Mouse (Mus musculus) forebrain, embryonic 14.5 days (tissue): ENCODE results near the gene Proser2. TPM values are rescaled to one million over a fixed set of nuclear protein-coding genes. Genes with fewer than 3 reads are reported as not detected.

ENCODE experiments used
- ATAC-seq: fragments of 200-750 bp; cut with Nextera tagmentation; 2 replicates; pipeline ENCODE4 v1.8.0; 2017; ENCODE audit warnings: mild to moderate bottlenecking, moderate library complexity
- DNase-seq: peaks from one replicate; pipeline ENCODE4 v3.0.0-alpha.2; 2015; ENCODE audit warnings: low spot score
- H3K27ac ChIP-seq: fragments of 300-500 bp; sonication (generic); 2 replicates; pipeline ENCODE4 v1.5.1; 2014; ENCODE audit warnings: low read depth, mild to moderate bottlenecking, control low read depth, low read length, moderate library complexity
- H3K27me3 ChIP-seq: fragments of 300-500 bp; sonication (generic); replicated peaks from 2 replicates; pipeline ENCODE4 v1.6.1; 2014; ENCODE audit warnings: low read length, control low read depth, mixed read lengths; ENCODE audit not compliant: control insufficient read depth, insufficient read depth
- H3K36me3 ChIP-seq: fragments of 300-500 bp; sonication (generic); 2 replicates; pipeline ENCODE4 v1.6.1; 2014; ENCODE audit warnings: low read length, control low read depth; ENCODE audit not compliant: control insufficient read depth, insufficient read depth
- H3K4me1 ChIP-seq: fragments of 300-500 bp; sonication (generic); 2 replicates; pipeline ENCODE4 v1.6.1; 2014; ENCODE audit warnings: antibody characterized with exemption, low read length, control low read depth; ENCODE audit not compliant: control insufficient read depth, insufficient read depth
- H3K4me2 ChIP-seq: fragments of 300-500 bp; sonication (generic); 2 replicates; pipeline ENCODE4 v1.6.1; 2014; ENCODE audit warnings: mild to moderate bottlenecking, control low read depth, low read length
- H3K4me3 ChIP-seq: fragments of 300-500 bp; sonication (generic); 2 replicates; pipeline ENCODE4 v1.5.1; 2014; ENCODE audit warnings: low read depth, low read length, control low read depth
- H3K9ac ChIP-seq: fragments of 300-500 bp; sonication (generic); 2 replicates; pipeline ENCODE4 v1.6.1; 2014; ENCODE audit warnings: mild to moderate bottlenecking, low read length, control low read depth, moderate library complexity
- H3K9me3 ChIP-seq: fragments of 300-500 bp; sonication (generic); replicated peaks from 2 replicates; pipeline ENCODE4 v1.6.1; 2016; ENCODE audit warnings: low read length, control low read depth, mixed read lengths; ENCODE audit not compliant: control insufficient read depth
- WGBS: fragments of 180-500 bp; shearing (Covaris S2); extraction: QIAGEN DNeasy Blood & Tissue Kit; methylation state at CpG from one replicate; pipeline ENCODE4 v1.1.7; 2014; 5-methylcytosine and 5-hydroxymethylcytosine counted together
- polyA plus RNA-seq: library from polyadenylated mRNA; unstranded; fragments of >200 nt; fragmentation: Nextera tagmentation; extraction: Ambion mirVana; gene quantifications from 2 replicates; pipeline ENCODE4 v1.2.1, GENCODE M21; 2014

Gene Proser2
- polyA plus RNA-seq, 1 experiment from 2014 or later, result 1.8 TPM

DNA sequence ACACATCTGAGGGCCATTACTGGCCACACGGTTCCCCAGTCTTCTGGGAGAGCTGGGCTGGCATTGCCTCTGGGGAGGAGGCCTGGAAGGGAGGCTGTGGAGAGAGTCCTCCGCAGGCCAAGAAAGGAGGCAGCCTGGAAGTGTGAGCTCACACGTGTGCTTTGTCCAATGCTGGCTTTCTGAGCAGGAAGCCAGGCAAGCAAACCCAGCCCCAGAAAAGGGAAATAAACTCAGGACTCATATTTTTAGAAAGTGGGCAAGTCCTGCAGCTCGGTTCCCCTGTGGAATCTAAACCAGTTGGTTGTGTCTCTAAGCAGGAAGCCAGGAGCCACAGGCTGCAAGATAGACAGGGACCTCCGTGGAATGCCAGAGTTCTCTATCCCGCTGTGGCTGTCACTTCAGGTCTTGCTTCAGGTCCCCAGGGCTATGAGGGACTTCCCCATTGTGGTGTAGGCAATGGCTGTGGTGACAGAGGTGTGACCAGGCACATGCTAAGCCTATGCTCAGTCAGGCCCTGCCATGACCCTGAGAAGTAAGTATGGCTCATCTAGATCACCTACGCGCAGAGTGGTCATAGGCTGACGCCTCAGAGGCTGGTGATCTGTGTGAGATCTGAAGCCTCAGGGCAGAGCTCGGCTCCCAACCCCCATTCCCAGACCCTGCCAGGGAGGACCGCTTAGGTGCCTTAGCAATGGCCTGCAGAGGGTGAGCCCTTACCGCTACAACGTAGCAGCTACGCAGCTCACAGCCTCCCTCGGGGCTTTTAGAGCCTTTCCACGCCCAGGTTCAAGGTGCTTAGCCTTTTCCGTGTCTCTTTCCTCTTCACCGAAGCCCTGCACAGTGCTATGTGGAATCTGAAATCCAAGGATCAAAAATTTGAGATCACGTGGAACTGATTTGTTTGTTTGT, 44.1 kb downstream of the Proser2 start:
- H3K9me3 ChIP-seq, result no peaks in the 10 kb centered on the region
- H3K27ac ChIP-seq, result no peak overlapping the region
- H3K4me1 ChIP-seq, result no peaks in the 10 kb centered on the region
- H3K36me3 ChIP-seq, result no peaks in the 10 kb centered on the region
- no peaks in the 10 kb centered on the region for H3K27me3 ChIP-seq
- ATAC-seq (no peak), DNase-seq (no peak)
- 84% methylated on average over 19 of the region's 19 CpGs for WGBS
- no peak overlapping the region for H3K4me3 ChIP-seq
- H3K4me2 ChIP-seq, result no peak overlapping the region
- H3K9ac ChIP-seq, result no peak overlapping the region

DNA sequence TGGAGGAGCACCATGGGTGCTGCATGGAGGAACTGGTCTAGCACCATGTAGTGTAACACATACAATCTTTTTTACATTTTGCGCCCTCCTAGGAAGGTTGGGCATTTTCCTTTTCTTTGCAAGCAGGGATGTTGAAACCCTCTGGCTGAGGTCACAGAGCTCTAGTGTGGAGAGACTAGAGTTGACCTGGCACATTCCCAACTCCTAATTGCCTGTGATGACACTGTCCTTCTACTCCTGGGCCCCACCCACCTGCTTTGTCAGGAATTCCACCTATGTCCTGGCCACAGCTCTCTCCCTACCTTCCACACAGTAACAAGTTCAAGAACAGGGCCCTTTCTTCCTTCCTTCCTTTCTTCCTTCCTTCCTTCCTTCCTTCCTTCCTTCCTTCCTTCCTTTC, 46.3 kb downstream of the Proser2 start:
- no peak overlapping the region for H3K9ac ChIP-seq
- no peak overlapping the region for H3K4me3 ChIP-seq
- no peak overlapping the region for H3K27ac ChIP-seq
- H3K9me3 ChIP-seq, result no peaks in the 10 kb centered on the region
- H3K4me2 ChIP-seq, result no peak overlapping the region
- no peaks in the 10 kb centered on the region for H3K4me1 ChIP-seq
- DNase-seq (no peak), ATAC-seq (no peak)
- no peaks in the 10 kb centered on the region for H3K27me3 ChIP-seq
- WGBS, result 100% methylated on average over 1 of the region's 1 CpGs
- H3K36me3 ChIP-seq, result no peaks in the 10 kb centered on the region

DNA sequence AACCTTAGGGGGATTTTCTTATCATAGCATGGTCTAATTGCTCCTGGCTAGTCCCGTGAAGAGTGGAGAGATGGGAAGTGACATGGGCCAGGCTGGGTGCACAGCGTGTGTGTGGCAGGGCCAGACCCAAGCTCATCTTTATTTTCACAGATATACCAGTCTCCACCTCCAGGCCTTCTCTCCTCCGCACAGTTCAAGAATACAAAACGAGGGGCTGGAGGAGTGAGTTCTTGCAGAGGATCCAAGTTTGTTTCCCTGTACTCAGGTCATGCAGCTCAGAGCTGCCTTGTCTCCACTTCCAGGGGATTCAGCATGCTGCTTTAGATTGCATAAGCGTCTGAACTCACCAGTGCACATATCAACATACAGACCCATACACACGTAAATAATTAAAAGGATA, 47.4 kb downstream of the Proser2 start:
- Histone ChIP-seq H3K27me3 (no peaks in the 10 kb centered on the region), H3K27ac (no peak overlapping the region), H3K4me2 (no peak overlapping the region), H3K9me3 (no peaks in the 10 kb centered on the region), H3K36me3 (no peaks in the 10 kb centered on the region), H3K9ac (no peak overlapping the region), H3K4me1 (no peaks in the 10 kb centered on the region), H3K4me3 (no peak overlapping the region)
- no peak for ATAC-seq
- WGBS, result 87% methylated on average over 6 of the region's 6 CpGs
- DNase-seq, result no peak

DNA sequence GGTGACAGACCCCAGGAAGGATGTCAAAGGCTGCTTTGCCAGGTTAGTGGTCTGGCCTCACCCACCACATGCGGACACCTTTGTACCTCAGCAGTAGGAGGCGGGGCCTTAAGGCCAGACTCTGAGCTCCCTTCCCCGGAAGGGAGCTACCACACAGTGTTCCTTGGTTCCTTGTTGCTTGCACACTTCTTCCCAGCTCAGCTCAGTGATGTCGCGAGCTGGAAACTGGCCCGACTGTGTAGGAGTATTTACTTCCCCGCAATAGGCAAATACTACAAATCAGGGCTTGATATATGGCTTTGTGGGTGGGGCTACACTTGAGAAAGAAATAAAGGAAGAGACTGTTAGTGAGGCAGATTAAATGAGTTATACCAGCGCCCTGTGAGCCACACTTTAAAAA, 48.9 kb downstream of the Proser2 start:
- no peak overlapping the region for H3K4me3 ChIP-seq
- no peak overlapping the region for H3K27ac ChIP-seq
- no peaks in the 10 kb centered on the region for H3K9me3 ChIP-seq
- no peak overlapping the region for H3K9ac ChIP-seq
- no peaks in the 10 kb centered on the region for H3K4me1 ChIP-seq
- ATAC-seq, result no peak
- no peak overlapping the region for H3K4me2 ChIP-seq
- no peaks in the 10 kb centered on the region for H3K27me3 ChIP-seq
- 65% methylated on average over 8 of the region's 8 CpGs for WGBS
- no peaks in the 10 kb centered on the region for H3K36me3 ChIP-seq
- no peak for DNase-seq

DNA sequence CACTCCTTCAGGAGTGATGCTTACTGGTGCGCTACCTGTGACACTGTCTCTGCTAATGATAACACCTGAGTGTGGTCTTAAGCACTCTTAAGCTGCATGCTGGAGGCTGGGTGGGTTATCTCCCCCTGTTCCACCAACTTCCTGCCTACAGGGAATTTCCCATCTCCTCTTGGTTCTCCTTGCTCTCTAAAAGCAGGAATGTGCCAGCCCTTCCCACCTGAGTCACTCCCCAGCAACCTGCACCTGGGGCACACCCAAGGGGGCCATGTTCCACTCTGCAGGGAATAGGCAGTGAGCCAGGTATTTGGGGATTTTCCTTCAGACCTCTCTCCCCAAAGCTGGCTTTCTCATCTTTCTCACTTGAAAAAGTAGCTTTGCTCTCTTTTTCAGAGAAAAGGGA, 50.0 kb downstream of the Proser2 start:
- ATAC-seq, result no peak

DNA sequence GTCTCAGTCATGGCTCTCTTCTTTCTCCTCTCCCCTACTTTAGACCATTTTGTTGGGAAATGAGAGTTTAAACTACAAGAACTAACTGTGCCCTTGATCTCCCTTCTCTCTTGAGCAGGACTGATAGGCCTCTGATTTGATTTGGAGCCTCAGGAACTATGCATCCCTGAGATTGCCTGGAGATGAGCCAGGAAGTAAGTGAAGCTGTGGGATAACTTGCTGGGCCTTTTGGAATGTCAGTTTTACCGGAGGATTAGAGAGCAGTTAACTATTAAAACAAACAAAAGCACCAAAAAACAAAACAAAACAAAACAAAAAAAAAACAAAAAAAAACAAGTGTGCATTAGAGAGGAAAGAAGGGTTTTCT, 54.5 kb downstream of the Proser2 start:
- DNase-seq (no peak), ATAC-seq (no peak)
- Histone ChIP-seq H3K9ac (no peak overlapping the region), H3K4me1 (peaks cover 4% of the 10 kb centered on the region; the same call in 1 of the 2 replicates), H3K27ac (no peak overlapping the region), H3K4me2 (no peak overlapping the region), H3K4me3 (no peak overlapping the region), H3K27me3 (no peaks in the 10 kb centered on the region), H3K9me3 (no peaks in the 10 kb centered on the region), H3K36me3 (no peaks in the 10 kb centered on the region)
- 62% methylated on average over 1 of the region's 1 CpGs for WGBS

More for the DNA sequence above, 50.0 kb downstream of the Proser2 start:
- H3K36me3 ChIP-seq, result no peaks in the 10 kb centered on the region
- H3K4me2 ChIP-seq, result no peak overlapping the region
- H3K27ac ChIP-seq, result no peak overlapping the region
- no peaks in the 10 kb centered on the region for H3K27me3 ChIP-seq
- H3K9ac ChIP-seq, result no peak overlapping the region
- WGBS, result 91% methylated on average over 1 of the region's 1 CpGs
- no peak for DNase-seq
- H3K4me1 ChIP-seq, result peaks cover 3% of the 10 kb centered on the region; the same call in 1 of the 2 replicates
- H3K9me3 ChIP-seq, result no peaks in the 10 kb centered on the region
- no peak overlapping the region for H3K4me3 ChIP-seq

DNA sequence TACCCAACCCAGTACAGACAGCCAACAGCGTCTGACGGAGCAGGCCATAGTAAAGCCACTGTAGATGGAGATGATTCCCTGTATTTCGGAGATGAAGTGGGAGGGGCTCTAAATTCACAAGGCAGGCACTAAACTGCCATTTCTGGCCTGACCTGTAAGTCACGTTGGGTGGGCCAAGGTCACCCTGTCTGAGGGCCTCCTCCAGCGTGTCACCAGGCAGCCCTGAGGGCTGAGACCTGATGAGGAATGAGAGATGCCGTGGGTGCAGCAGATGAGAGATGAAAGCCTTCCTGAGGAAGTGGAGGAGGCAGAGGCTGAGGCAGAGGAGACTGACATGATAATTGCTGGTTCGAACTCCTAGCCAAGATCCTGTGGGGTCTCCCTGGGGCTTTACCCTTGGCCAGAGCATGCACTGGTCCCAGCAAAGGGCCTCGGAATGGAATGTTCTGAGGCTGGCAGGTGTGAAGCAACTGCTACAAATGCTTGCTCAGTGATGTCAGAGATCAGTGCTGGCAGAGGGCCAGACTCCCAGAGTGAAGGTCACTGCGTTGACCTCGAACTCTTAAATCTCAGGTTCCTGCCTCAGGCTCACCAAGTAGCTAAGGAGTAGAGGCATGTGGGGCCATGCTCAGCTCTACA, 55.0 kb downstream of the Proser2 start:
- Histone ChIP-seq H3K27ac (no peak overlapping the region), H3K9me3 (no peaks in the 10 kb centered on the region), H3K4me2 (no peak overlapping the region), H3K36me3 (no peaks in the 10 kb centered on the region), H3K4me3 (no peak overlapping the region), H3K27me3 (no peaks in the 10 kb centered on the region), H3K4me1 (peaks cover 4% of the 10 kb centered on the region; the same call in 1 of the 2 replicates), H3K9ac (no peak overlapping the region)
- no peak for ATAC-seq
- DNase-seq, result no peak
- 84% methylated on average over 10 of the region's 10 CpGs for WGBS

DNA sequence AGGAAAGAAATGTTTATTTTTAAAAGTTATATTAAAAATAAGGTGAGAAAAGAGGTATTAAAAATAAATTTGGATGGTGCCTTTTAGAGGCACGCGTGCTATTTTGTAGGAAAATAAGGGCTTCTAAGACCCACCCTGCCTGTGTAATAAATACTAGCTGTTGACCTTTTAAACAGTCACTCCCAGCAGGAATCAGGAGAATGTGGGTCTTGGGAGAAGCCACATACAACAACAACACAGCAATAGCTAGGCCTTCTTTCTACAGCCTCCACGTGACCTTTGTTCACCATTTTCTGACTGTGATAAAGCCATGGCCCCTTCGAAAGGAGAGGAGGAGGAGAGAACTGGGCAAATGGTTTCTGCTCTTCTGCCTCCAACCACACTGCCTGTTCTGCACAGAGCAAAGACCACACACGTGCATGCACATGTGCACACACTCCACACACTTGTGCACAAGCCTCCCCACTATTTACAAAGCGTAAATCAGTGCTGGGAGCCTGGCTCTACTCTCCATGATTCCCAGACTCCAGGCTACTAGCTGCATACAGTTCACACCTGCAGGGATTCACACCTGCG, 57.2 kb downstream of the Proser2 start:
- peaks cover 4% of the 10 kb centered on the region; the same call in 1 of the 2 replicates for H3K4me1 ChIP-seq
- H3K4me3 ChIP-seq, result no peak overlapping the region
- no peaks in the 10 kb centered on the region for H3K27me3 ChIP-seq
- ATAC-seq, result no peak
- H3K36me3 ChIP-seq, result no peaks in the 10 kb centered on the region
- no peak overlapping the region for H3K4me2 ChIP-seq
- no peak for DNase-seq
- WGBS, result 88% methylated on average over 7 of the region's 7 CpGs
- no peak overlapping the region for H3K9ac ChIP-seq
- no peak overlapping the region for H3K27ac ChIP-seq
- H3K9me3 ChIP-seq, result no peaks in the 10 kb centered on the region
